Mouse (Mus musculus): ENCODE measurements around the gene Coa6. TPM values are rescaled to one million over a fixed set of nuclear protein-coding genes. Genes with fewer than 3 reads are reported as not detected.

The Coa6 gene
- polyA plus RNA-seq, 2 experiments, result 26.7 to 39.5 TPM

GRCm38 (mm10) chr8:126451158-126451557 lies 28.8 kb downstream of the Coa6 start:
- H3K27ac ChIP-seq, result no peak overlapping the region
- no peaks in the 10 kb centered on the region for H3K27me3 ChIP-seq (ENCODE audit: control insufficient read depth, insufficient read depth, low read length)
- no peak overlapping the region for H3K9ac ChIP-seq (replicated peaks)
- no peaks in the 10 kb centered on the region for H3K4me1 ChIP-seq (replicated peaks; ENCODE audit: control insufficient read depth in 2 of 2, insufficient read depth in 2 of 2, low read length in 1 of 2)
- DNase-seq (ENCODE audit: low read depth in 3 of 3, low spot score in 3 of 3) (no peak), ATAC-seq (ENCODE audit: insufficient read depth) (no peak)
- H3K4me3 ChIP-seq (ENCODE audit: insufficient read depth in 1 of 2, low read depth in 2 of 2, low read length in 2 of 2), result no peak overlapping the region
- no peak overlapping the region for H3K4me2 ChIP-seq (ENCODE audit: low read depth)
- no peaks in the 10 kb centered on the region for H3K9me3 ChIP-seq (ENCODE audit: control insufficient read depth, low read length)
- WGBS (ENCODE audit: insufficient replicate concordance), result 87% methylated on average over 8 of the region's 8 CpGs
- H3K36me3 ChIP-seq (replicated peaks; ENCODE audit: control insufficient read depth, insufficient read depth, low read depth), result peaks cover 16% of the 10 kb centered on the region
- no peak for TF ChIP-seq CTCF (IDR thresholded peaks at IDR 0.05; ENCODE audit: low read depth)
- TF ChIP-seq EP300 (IDR thresholded peaks at IDR 0.05; ENCODE audit: low read depth), result no peak

- Histone ChIP-seq H3K27ac (no peak overlapping the region), H3K36me3 (replicated peaks; ENCODE audit: control insufficient read depth, insufficient read depth, low read depth) (peaks cover 10% of the 10 kb centered on the region), H3K9ac (replicated peaks) (no peak overlapping the region), H3K9me3 (ENCODE audit: control insufficient read depth, low read length) (no peaks in the 10 kb centered on the region), H3K27me3 (ENCODE audit: control insufficient read depth, insufficient read depth, low read length) (no peaks in the 10 kb centered on the region), H3K4me3 (ENCODE audit: insufficient read depth in 1 of 2, low read depth in 2 of 2, low read length in 2 of 2) (no peak overlapping the region), H3K4me1 (replicated peaks; ENCODE audit: control insufficient read depth in 2 of 2, insufficient read depth in 2 of 2, low read length in 1 of 2) (no peaks in the 10 kb centered on the region), H3K4me2 (ENCODE audit: low read depth) (no peak overlapping the region)
- WGBS (ENCODE audit: insufficient replicate concordance), result 73% methylated on average over 7 of the region's 7 CpGs
- DNase-seq (ENCODE audit: low read depth in 3 of 3, low spot score in 3 of 3) (no peak), ATAC-seq (ENCODE audit: insufficient read depth) (no peak)
- TF ChIP-seq CTCF (IDR thresholded peaks at IDR 0.05; ENCODE audit: low read depth), result no peak
- TF ChIP-seq EP300 (IDR thresholded peaks at IDR 0.05; ENCODE audit: low read depth), result no peak
Observed at GRCm38 (mm10) chr8:126455383-126455782, 33.1 kb downstream of the Coa6 start.

- no peak for DNase-seq (ENCODE audit: low read depth in 3 of 3, low spot score in 3 of 3)
- Histone ChIP-seq H3K9ac (replicated peaks) (no peak overlapping the region), H3K9me3 (ENCODE audit: control insufficient read depth, low read length) (no peaks in the 10 kb centered on the region), H3K4me3 (ENCODE audit: insufficient read depth in 1 of 2, low read depth in 2 of 2, low read length in 2 of 2) (no peak overlapping the region), H3K36me3 (replicated peaks; ENCODE audit: control insufficient read depth, insufficient read depth, low read depth) (peaks cover 3% of the 10 kb centered on the region), H3K27ac (no peak overlapping the region), H3K4me2 (ENCODE audit: low read depth) (no peak overlapping the region), H3K4me1 (replicated peaks; ENCODE audit: control insufficient read depth in 2 of 2, insufficient read depth in 2 of 2, low read length in 1 of 2) (no peaks in the 10 kb centered on the region), H3K27me3 (ENCODE audit: control insufficient read depth, insufficient read depth, low read length) (no peaks in the 10 kb centered on the region)
- 43% methylated on average over 3 of the region's 3 CpGs for whole genome bisulfite sequencing (ENCODE audit: insufficient replicate concordance)
- ATAC-seq (ENCODE audit: insufficient read depth), result no peak
- TF ChIP-seq EP300 (IDR thresholded peaks at IDR 0.05; ENCODE audit: low read depth) (no peak), CTCF (IDR thresholded peaks at IDR 0.05; ENCODE audit: low read depth) (peak; percentile 82)
Observed at GRCm38 (mm10) chr8:126460274-126460673, 38.0 kb downstream of the Coa6 start.

- DNase-seq (ENCODE audit: low read depth in 3 of 3, low spot score in 3 of 3), result no peak
- ATAC-seq (ENCODE audit: insufficient read depth), result peak; percentile 70
- no peak overlapping the region for H3K4me3 ChIP-seq (ENCODE audit: insufficient read depth in 1 of 2, low read depth in 2 of 2, low read length in 2 of 2)
- H3K27me3 ChIP-seq (ENCODE audit: control insufficient read depth, insufficient read depth, low read length), result no peaks in the 10 kb centered on the region
- H3K27ac ChIP-seq, result no peak overlapping the region
- WGBS (ENCODE audit: insufficient replicate concordance), result 52% methylated on average over 7 of the region's 7 CpGs
- H3K4me2 ChIP-seq (ENCODE audit: low read depth), result no peak overlapping the region
- H3K4me1 ChIP-seq (replicated peaks; ENCODE audit: control insufficient read depth in 2 of 2, insufficient read depth in 2 of 2, low read length in 1 of 2), result no peaks in the 10 kb centered on the region
- TF ChIP-seq EP300 (IDR thresholded peaks at IDR 0.05; ENCODE audit: low read depth), result peak; percentile 38; the same call in 1 of the 2 replicates
- no peak for TF ChIP-seq CTCF (IDR thresholded peaks at IDR 0.05; ENCODE audit: low read depth)
- no peak overlapping the region for H3K9ac ChIP-seq (replicated peaks)
- H3K36me3 ChIP-seq (replicated peaks; ENCODE audit: control insufficient read depth, insufficient read depth, low read depth), result peaks cover 6% of the 10 kb centered on the region
- H3K9me3 ChIP-seq (ENCODE audit: control insufficient read depth, low read length), result no peaks in the 10 kb centered on the region
Observed at GRCm38 (mm10) chr8:126461735-126462134, 39.4 kb downstream of the Coa6 start.

GRCm38 (mm10) chr8:126464071-126464470 lies 41.8 kb downstream of the Coa6 start:
- no peak for TF ChIP-seq EP300 (IDR thresholded peaks at IDR 0.05; ENCODE audit: low read depth)
- no peak for TF ChIP-seq CTCF (IDR thresholded peaks at IDR 0.05; ENCODE audit: low read depth)
- no peak overlapping the region for H3K4me2 ChIP-seq (ENCODE audit: low read depth)
- WGBS (ENCODE audit: insufficient replicate concordance), result 67% methylated on average over 7 of the region's 7 CpGs
- DNase-seq (ENCODE audit: low read depth in 3 of 3, low spot score in 3 of 3), result no peak
- ATAC-seq (ENCODE audit: insufficient read depth), result no peak
- no peak overlapping the region for H3K9ac ChIP-seq (replicated peaks)
- H3K36me3 ChIP-seq (replicated peaks; ENCODE audit: control insufficient read depth, insufficient read depth, low read depth), result peaks cover 6% of the 10 kb centered on the region
- no peak overlapping the region for H3K27ac ChIP-seq
- no peak overlapping the region for H3K4me3 ChIP-seq (ENCODE audit: insufficient read depth in 1 of 2, low read depth in 2 of 2, low read length in 2 of 2)
- H3K9me3 ChIP-seq (ENCODE audit: control insufficient read depth, low read length), result no peaks in the 10 kb centered on the region
- H3K27me3 ChIP-seq (ENCODE audit: control insufficient read depth, insufficient read depth, low read length), result no peaks in the 10 kb centered on the region
- H3K4me1 ChIP-seq (replicated peaks; ENCODE audit: control insufficient read depth in 2 of 2, insufficient read depth in 2 of 2, low read length in 1 of 2), result no peaks in the 10 kb centered on the region
